Mouse (Mus musculus): ENCODE measurements around the gene Phykpl.

GRCm38 (mm10) chr11:51554590-51554989 lies 30.0 kb upstream of the Phykpl start:
- TF ChIP-seq CTCF (IDR thresholded peaks at IDR 0.05; ENCODE audit: low read depth) (no peak), EP300 (IDR thresholded peaks at IDR 0.05; ENCODE audit: low read depth) (no peak)
